Mouse (Mus musculus) C2C12 (cell line): ENCODE data around the gene Tfpt. TPM values are rescaled to one million over a fixed set of nuclear protein-coding genes. Genes with fewer than 3 reads are reported as not detected.

Source experiments
- H3K27me3 ChIP-seq: one replicate; pipeline ENCODE4 v1.6.1; 2011; ENCODE audit not compliant: control insufficient read depth, insufficient read depth, insufficient read length
- H3K36me3 ChIP-seq: one replicate; pipeline ENCODE4 v1.6.1; 2011; ENCODE audit not compliant: control insufficient read depth, insufficient read depth
- H3K4me3 ChIP-seq: one replicate; pipeline ENCODE4 v1.5.1; 2011; ENCODE audit warnings: mild to moderate bottlenecking, control low read depth; ENCODE audit not compliant: poor library complexity, insufficient read depth, severe bottlenecking
- H3K79me2 ChIP-seq: one replicate; pipeline ENCODE4 v1.6.1; 2011; ENCODE audit not compliant: control insufficient read depth, insufficient read depth
- H3K79me3 ChIP-seq: one replicate; pipeline ENCODE4 v1.6.1; 2011; ENCODE audit warnings: low read depth, control low read depth
- H3ac ChIP-seq: one replicate; pipeline ENCODE3; 2011; ENCODE audit warnings: low read depth; ENCODE audit not compliant: control insufficient read depth, insufficient read length
- CEBPB ChIP-seq: IDR thresholded peaks from one replicate; pipeline ENCODE4 v1.6.1; 2011; ENCODE audit warnings: low read depth, mild to moderate bottlenecking, control low read depth, moderate library complexity
- CTCF ChIP-seq: IDR thresholded peaks from one replicate; pipeline ENCODE4 v1.5.1; 2011; ENCODE audit not compliant: control insufficient read depth, insufficient read depth, insufficient read length
- FOSL1 ChIP-seq: IDR thresholded peaks from one replicate; pipeline ENCODE4 v1.8.0; 2011; ENCODE audit warnings: mild to moderate bottlenecking, low read length; ENCODE audit not compliant: poor library complexity, insufficient read depth, severe bottlenecking
- MAX ChIP-seq: IDR thresholded peaks from one replicate; pipeline ENCODE4 v1.6.1; 2011; ENCODE audit warnings: mild to moderate bottlenecking, control low read depth
- MYOD1 ChIP-seq: IDR thresholded peaks from one replicate; pipeline ENCODE4 v1.6.1; 2011; ENCODE audit warnings: low read depth; ENCODE audit not compliant: control insufficient read depth, insufficient read length
- MYOG ChIP-seq: IDR thresholded peaks from one replicate; pipeline ENCODE4 v1.6.1; 2011; ENCODE audit not compliant: control insufficient read depth, insufficient read length; ENCODE audit errors: extremely low read depth
- USF1 ChIP-seq: IDR thresholded peaks from one replicate; pipeline ENCODE4 v1.6.1; 2011; ENCODE audit warnings: low read depth, mild to moderate bottlenecking, control low read depth, moderate library complexity
- polyA plus RNA-seq: library from polyadenylated mRNA; unstranded; fragments of >200 nt; fragmentation: generic; extraction: Trizol; gene quantifications from one replicate; pipeline ENCODE4 v1.2.1, GENCODE M21; 2012; ENCODE audit warnings: missing spikeins

Tfpt gene
- polyA plus RNA-seq, 1 experiment = 24.6 TPM

DNA sequence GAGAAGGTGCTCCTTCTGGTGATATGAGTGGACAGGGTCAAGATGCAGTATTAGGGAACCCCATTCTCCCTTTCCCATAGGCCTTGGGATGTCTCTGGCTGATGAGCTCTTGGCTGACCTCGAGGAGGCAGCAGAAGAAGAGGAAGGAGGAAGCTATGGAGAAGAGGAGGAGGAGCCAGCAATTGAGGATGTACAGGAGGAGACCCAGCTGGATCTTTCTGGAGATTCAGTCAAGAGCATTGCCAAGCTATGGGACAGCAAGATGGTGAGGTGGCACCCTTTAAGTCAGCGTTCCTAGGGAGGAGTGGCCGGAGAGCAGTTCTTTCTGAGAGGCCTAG, 718 bp upstream of the Tfpt start:
- Histone ChIP-seq H3K79me3 (peaks cover 36% of the 10 kb centered on the region), H3K36me3 (peaks cover 41% of the 10 kb centered on the region), H3ac (peak overlapping the region; percentile 79), H3K79me2 (peaks cover 55% of the 10 kb centered on the region), H3K27me3 (no peaks in the 10 kb centered on the region), H3K4me3 (peak overlapping the region; percentile 75)
- TF ChIP-seq USF1 (no peak), MAX (no peak), MYOG (no peak)

DNA sequence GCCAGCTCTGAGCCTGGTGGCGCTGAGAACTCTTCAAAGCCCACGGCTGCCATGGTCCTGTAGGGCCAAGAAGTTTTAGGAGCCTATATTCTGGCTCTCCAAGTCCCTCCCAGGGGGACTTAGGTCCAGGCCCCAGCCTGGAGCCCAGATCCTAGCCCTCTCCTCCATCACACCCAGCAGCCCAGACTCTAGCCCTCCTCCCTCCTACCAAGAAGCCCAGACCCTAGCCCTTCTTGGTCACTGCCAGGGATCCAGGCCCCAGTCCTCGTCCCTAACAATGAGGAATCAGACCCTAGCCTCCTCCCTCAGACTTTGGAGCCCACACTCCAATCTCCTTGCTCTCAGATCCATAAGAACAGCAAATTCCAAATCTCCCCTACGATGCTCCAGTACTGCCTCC, 699 bp downstream of the Tfpt start:
- no peaks in the 10 kb centered on the region for H3K27me3 ChIP-seq
- peak overlapping the region; percentile 68 for H3ac ChIP-seq
- peaks cover 61% of the 10 kb centered on the region for H3K79me2 ChIP-seq
- peaks cover 32% of the 10 kb centered on the region for H3K36me3 ChIP-seq
- peaks cover 36% of the 10 kb centered on the region for H3K79me3 ChIP-seq
- peak overlapping the region; percentile 75 for H3K4me3 ChIP-seq
- no peak for TF ChIP-seq MYOD1
- no peak for TF ChIP-seq USF1
- TF ChIP-seq CTCF = no peak
- TF ChIP-seq FOSL1 = no peak
- TF ChIP-seq CEBPB = no peak
- no peak for TF ChIP-seq MAX
- TF ChIP-seq MYOG = no peak

DNA sequence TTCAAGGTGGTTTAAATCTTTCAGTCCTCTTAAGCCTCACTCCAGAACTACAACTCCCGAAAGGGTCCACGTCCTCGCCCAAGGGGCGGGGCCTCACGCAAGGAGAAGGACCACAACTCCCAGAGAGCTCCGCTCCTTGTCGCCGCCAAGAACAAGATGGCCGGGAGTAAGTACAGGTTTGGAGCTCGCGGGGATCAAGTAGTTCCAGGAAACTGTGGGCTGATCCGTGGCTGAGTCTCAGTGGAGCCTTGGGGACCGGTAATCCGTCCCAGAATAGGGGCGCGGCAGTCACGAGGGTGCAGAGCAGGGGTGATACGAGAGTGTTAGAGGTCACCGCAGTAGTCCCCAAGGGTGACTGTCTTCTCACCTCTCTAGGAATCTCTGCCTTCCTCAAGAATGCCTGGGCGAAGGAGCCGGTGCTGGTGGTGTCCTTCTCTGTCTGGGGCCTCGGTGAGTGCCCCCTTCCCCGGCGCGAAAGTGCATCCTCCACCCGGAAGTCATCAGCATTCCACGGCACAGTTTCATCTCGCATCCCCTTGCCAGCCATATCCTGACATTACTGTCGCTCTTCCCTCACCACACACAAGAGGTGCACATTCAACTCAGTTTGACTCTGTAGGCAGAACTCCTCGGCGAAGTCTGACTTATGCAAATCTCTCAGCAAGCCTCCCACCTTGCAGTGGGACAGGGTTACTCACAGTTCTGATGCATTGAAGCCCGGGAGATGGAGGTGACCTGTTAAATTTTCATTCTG, 12.3 kb downstream of the Tfpt start, which contains the start of gene Ndufa3:
TSS of gene Ndufa3 (plus strand) at position 132 of the 754 bp plus-strand sequence.
- Histone ChIP-seq H3ac (peak within 1 kb of the TSS; percentile 78), H3K79me2 (no peaks in the 10 kb centered on the region), H3K27me3 (peaks cover 6% of the 10 kb centered on the region), H3K4me3 (peak within 1 kb of the TSS; percentile 50), H3K79me3 (peaks cover 2% of the 10 kb centered on the region), H3K36me3 (peaks cover 5% of the 10 kb centered on the region)
- TF ChIP-seq MYOD1 = no peak
- TF ChIP-seq CEBPB = no peak
- no peak for TF ChIP-seq USF1
- TF ChIP-seq MAX = no peak
- TF ChIP-seq FOSL1 = no peak
- TF ChIP-seq MYOG = no peak
- TF ChIP-seq CTCF = no peak

DNA sequence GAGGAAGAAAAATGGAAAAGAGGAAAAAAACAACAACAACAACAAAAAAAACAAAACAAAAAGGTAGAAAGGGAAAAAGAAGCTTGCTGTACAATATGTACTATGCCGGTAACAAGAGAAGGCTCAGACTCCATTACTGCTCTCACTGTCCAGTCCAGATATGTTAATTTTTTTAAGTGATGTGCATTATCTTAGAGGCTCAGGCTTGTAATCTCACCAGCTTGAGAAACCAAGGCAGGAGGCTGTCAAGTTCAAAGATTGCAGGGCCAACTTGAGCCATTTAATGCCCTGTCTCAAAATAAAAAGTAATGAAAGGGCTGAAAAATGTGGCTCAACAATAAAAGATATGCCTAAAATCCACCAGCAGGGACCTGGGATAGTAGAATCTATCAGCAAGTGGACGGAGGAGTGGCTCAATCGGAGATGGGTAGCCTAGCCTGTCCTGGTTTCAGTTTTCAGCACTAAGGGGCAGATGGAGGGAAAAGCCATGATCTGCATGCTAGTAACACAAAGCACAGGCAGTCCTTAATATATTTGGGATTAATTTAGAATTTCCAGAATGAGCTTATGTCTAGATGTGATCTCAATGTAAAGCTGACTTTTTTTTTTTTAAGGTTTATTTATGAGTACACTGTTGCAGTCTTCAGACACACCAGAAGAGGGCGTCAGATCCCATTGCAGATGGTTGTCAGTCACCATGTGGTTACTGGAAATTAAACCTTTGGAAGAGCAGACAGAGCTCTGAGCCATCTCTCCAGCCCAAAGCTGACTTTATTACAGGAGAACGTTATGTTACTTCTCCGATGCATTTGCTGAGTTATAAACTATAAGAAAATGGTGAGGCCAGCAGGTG, 13.1 kb downstream of the Tfpt start:
- H3K36me3 ChIP-seq = peaks cover 5% of the 10 kb centered on the region
- no peaks in the 10 kb centered on the region for H3K79me2 ChIP-seq
- H3K79me3 ChIP-seq = peaks cover 2% of the 10 kb centered on the region
- no peak overlapping the region for H3ac ChIP-seq
- TF ChIP-seq CTCF (no peak), FOSL1 (no peak), MYOD1 (no peak)
- H3K27me3 ChIP-seq = peaks cover 6% of the 10 kb centered on the region
- H3K4me3 ChIP-seq = peak overlapping the region; percentile 11

DNA sequence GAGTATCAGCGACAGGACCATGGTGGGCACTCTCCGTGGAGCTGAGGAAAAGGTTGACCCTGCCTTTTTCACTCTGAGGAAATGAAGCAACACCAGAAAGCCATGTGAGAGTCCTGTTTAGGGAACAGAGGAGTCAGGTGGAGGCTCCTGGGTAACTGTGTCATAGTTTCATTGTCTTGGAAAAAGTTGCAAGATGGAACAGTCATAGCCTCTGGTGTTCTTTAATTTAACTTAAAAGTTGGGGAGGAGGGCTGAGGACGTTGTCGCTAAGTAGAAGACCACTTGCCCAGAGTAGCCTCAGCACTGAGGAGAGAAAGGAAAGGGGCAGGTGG, 13.7 kb downstream of the Tfpt start, which contains the start of gene Oscar:
TSS of gene Oscar (minus strand) at position 101 of the 332 bp plus-strand sequence.
- H3K36me3 ChIP-seq = peaks cover 5% of the 10 kb centered on the region

DNA sequence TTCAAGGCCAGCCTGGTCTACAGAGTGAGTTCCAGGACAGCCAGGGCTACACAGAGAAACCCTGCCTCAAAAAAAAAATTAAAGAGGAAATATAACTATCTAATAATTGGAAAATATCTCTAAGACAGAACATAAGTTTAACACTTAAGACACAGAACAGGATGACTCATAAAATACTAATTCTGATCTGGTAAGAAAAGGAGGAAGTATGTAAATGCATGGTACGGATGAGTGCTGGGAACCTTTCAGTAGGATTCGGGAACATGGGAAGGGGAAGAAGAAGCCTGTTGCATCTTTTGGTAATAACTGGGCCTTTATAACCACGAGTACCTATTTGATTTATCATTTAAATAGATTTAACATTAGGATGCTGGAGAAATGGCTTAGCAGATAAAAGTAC, 15.7 kb downstream of the Tfpt start:
- no peaks in the 10 kb centered on the region for H3K79me2 ChIP-seq
- H3K4me3 ChIP-seq = no peak overlapping the region
- TF ChIP-seq CEBPB = no peak
- no peak for TF ChIP-seq MYOG
- no peak for TF ChIP-seq CTCF
- no peak for TF ChIP-seq USF1
- TF ChIP-seq MAX = no peak
- TF ChIP-seq MYOD1 = no peak
- TF ChIP-seq FOSL1 = no peak
- H3ac ChIP-seq = no peak overlapping the region
- peaks cover 13% of the 10 kb centered on the region for H3K27me3 ChIP-seq
- H3K79me3 ChIP-seq = peaks cover 2% of the 10 kb centered on the region
- no peaks in the 10 kb centered on the region for H3K36me3 ChIP-seq

More for the DNA sequence above, 13.7 kb downstream of the Tfpt start, which contains the start of gene Oscar:
- Histone ChIP-seq H3K4me3 (peak within 1 kb of the TSS; percentile 11), H3ac (no peak within 1 kb of the TSS), H3K79me2 (no peaks in the 10 kb centered on the region), H3K27me3 (peaks cover 9% of the 10 kb centered on the region), H3K79me3 (peaks cover 2% of the 10 kb centered on the region)
- TF ChIP-seq CTCF (no peak), USF1 (no peak), FOSL1 (no peak), MAX (no peak)
